Mouse (Mus musculus): ENCODE measurements around the gene Lgals8. TPM values are rescaled to one million over a fixed set of nuclear protein-coding genes. Genes with fewer than 3 reads are reported as not detected.

Lgals8 gene
- polyA plus RNA-seq, 1 experiment: 113 TPM

- Histone ChIP-seq H3K4me3 (ENCODE audit: insufficient read depth, low read length) (no peak overlapping the region), H3K27ac (ENCODE audit: insufficient read depth, low read depth, low read length) (no peak overlapping the region), H3K4me1 (ENCODE audit: control insufficient read depth, insufficient read depth, low read length) (no peaks in the 10 kb centered on the region)
- TF ChIP-seq CTCF (IDR thresholded peaks at IDR 0.05; ENCODE audit: low read depth, low read length): no peak
- TF ChIP-seq POLR2A (IDR thresholded peaks at IDR 0.05; ENCODE audit: borderline replicate concordance, low read depth, low read length): no peak
Measured at GRCm38 (mm10) chr13:12433843-12434242, 30.9 kb downstream of the Lgals8 start.

- H3K4me1 ChIP-seq (ENCODE audit: control insufficient read depth, insufficient read depth, low read length): no peaks in the 10 kb centered on the region
- TF ChIP-seq POLR2A (IDR thresholded peaks at IDR 0.05; ENCODE audit: borderline replicate concordance, low read depth, low read length) (no peak), CTCF (IDR thresholded peaks at IDR 0.05; ENCODE audit: low read depth, low read length) (no peak)
- no peak overlapping the region for H3K4me3 ChIP-seq (ENCODE audit: insufficient read depth, low read length)
- H3K27ac ChIP-seq (ENCODE audit: insufficient read depth, low read depth, low read length): no peak overlapping the region
Measured at GRCm38 (mm10) chr13:12428556-12428955, 36.2 kb downstream of the Lgals8 start.

GRCm38 (mm10) chr13:12420596-12420995 lies 44.1 kb downstream of the Lgals8 start:
- Histone ChIP-seq H3K4me3 (ENCODE audit: insufficient read depth, low read length) (no peak overlapping the region), H3K27ac (ENCODE audit: insufficient read depth, low read depth, low read length) (no peak overlapping the region), H3K4me1 (ENCODE audit: control insufficient read depth, insufficient read depth, low read length) (no peaks in the 10 kb centered on the region)
- TF ChIP-seq POLR2A (IDR thresholded peaks at IDR 0.05; ENCODE audit: borderline replicate concordance, low read depth, low read length) (no peak), CTCF (IDR thresholded peaks at IDR 0.05; ENCODE audit: low read depth, low read length) (no peak)

- TF ChIP-seq POLR2A (IDR thresholded peaks at IDR 0.05; ENCODE audit: borderline replicate concordance, low read depth, low read length): no peak
- no peak for TF ChIP-seq CTCF (IDR thresholded peaks at IDR 0.05; ENCODE audit: low read depth, low read length)
- peak overlapping the region; percentile 84 for H3K27ac ChIP-seq (ENCODE audit: insufficient read depth, low read depth, low read length)
- no peak overlapping the region for H3K4me3 ChIP-seq (ENCODE audit: insufficient read depth, low read length)
- peaks cover 39% of the 10 kb centered on the region for H3K4me1 ChIP-seq (ENCODE audit: control insufficient read depth, insufficient read depth, low read length)
Measured at GRCm38 (mm10) chr13:12412016-12412415, 52.7 kb downstream of the Lgals8 start.

- H3K27ac ChIP-seq (ENCODE audit: insufficient read depth, low read depth, low read length): peak overlapping the region; percentile 100
- peaks cover 46% of the 10 kb centered on the region for H3K4me1 ChIP-seq (ENCODE audit: control insufficient read depth, insufficient read depth, low read length)
- TF ChIP-seq POLR2A (IDR thresholded peaks at IDR 0.05; ENCODE audit: borderline replicate concordance, low read depth, low read length) (no peak), CTCF (IDR thresholded peaks at IDR 0.05; ENCODE audit: low read depth, low read length) (no peak)
- no peak overlapping the region for H3K4me3 ChIP-seq (ENCODE audit: insufficient read depth, low read length)
Measured at GRCm38 (mm10) chr13:12408343-12409066, 56.2 kb downstream of the Lgals8 start.

- H3K27ac ChIP-seq (ENCODE audit: insufficient read depth, low read depth, low read length): peak overlapping the region; percentile 23; the same call in 1 of the 2 replicates
- H3K4me3 ChIP-seq (ENCODE audit: insufficient read depth, low read length): peak overlapping the region; percentile 92
- peaks cover 13% of the 10 kb centered on the region for H3K4me1 ChIP-seq (ENCODE audit: control insufficient read depth, insufficient read depth, low read length)
- TF ChIP-seq POLR2A (IDR thresholded peaks at IDR 0.05; ENCODE audit: borderline replicate concordance, low read depth, low read length): no peak
- TF ChIP-seq CTCF (IDR thresholded peaks at IDR 0.05; ENCODE audit: low read depth, low read length): no peak
Measured at GRCm38 (mm10) chr13:12395571-12395970, 69.2 kb downstream of the Lgals8 start.

GRCm38 (mm10) chr13:12394609-12395505 lies 69.9 kb downstream of the Lgals8 start, which contains the start of gene Heatr1:
TSS of gene Heatr1 (plus strand) at chr13:12395027.
- Histone ChIP-seq H3K4me3 (ENCODE audit: insufficient read depth, low read length) (peak within 1 kb of the TSS; percentile 92), H3K4me1 (ENCODE audit: control insufficient read depth, insufficient read depth, low read length) (peaks cover 13% of the 10 kb centered on the region), H3K27ac (ENCODE audit: insufficient read depth, low read depth, low read length) (peak within 1 kb of the TSS; percentile 23; the same call in 1 of the 2 replicates)
- no peak for TF ChIP-seq CTCF (IDR thresholded peaks at IDR 0.05; ENCODE audit: low read depth, low read length)
- no peak for TF ChIP-seq POLR2A (IDR thresholded peaks at IDR 0.05; ENCODE audit: borderline replicate concordance, low read depth, low read length)

Other genes with a start within 250 kb of the Lgals8 start
- gene Mtr, start 206.8 kb downstream of the Lgals8 start, polyA plus RNA-seq (2012; ENCODE audit: insufficient read depth, insufficient read length, missing spikeins): 24.0 and 24.1 TPM in 2 replicates
- gene Actn2, start 124.2 kb downstream of the Lgals8 start, polyA plus RNA-seq (2012; ENCODE audit: insufficient read depth, insufficient read length, missing spikeins): not detected in 2 replicates
- 10.6 and 12.0 TPM in 2 replicates for gene Heatr1, start 69.9 kb downstream of the Lgals8 start, polyA plus RNA-seq (2012; ENCODE audit: insufficient read depth, insufficient read length, missing spikeins)
- 0.38 and 0.40 TPM in 2 replicates for gene Edaradd, start 55.5 kb upstream of the Lgals8 start, polyA plus RNA-seq (2012; ENCODE audit: insufficient read depth, insufficient read length, missing spikeins)
- gene Ero1lb, start 100.9 kb upstream of the Lgals8 start, polyA plus RNA-seq (2012; ENCODE audit: insufficient read depth, insufficient read length, missing spikeins): 24.1 and 26.2 TPM in 2 replicates

Data from bone marrow macrophage, adult 2 months (primary cell).